Mouse (Mus musculus): ENCODE data around the gene Cipc.
A peak's percentile ranks its signal among the peaks of the same experiment; 100 is the strongest.

The Cipc gene

DNA sequence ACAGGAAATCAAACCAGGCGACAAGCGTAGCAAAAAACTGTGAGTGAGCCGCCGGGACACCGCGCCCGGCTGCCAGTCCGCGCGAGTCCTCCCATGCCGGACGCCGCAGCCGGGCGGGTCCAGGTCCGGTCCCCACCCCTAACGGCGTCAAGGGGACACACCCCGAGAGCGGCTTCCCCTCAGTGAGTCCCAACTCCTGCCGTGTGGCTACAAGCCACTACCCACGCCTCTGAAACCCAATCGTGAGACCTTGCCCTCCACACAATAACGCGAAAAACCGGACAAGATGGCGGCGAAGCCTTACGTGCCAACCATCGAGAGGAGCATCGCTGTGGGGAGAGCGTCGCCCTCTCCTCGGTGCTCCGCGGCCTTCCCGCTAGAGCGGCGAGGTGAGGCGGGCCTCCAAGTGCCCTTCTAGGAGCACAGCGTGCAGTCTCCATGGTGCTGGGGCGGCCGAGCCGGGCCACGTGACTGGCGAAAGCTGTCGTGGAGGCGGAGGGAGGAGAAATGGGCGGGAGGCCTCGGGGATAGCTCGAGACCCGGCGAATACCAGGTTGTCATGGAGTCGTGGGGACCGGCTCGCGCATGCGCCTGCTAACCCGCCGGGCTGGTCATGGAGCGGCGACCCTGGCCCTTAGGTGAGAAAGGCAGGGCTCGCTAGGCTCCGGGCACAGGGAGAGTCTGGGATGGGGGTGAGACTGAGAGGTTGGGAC lies at the start of gene Cipc:
Cipc (plus strand) TSS at position 182 of the 713 bp plus-strand sequence.
- peak; percentile 95 to 97 for DNase-seq

DNA sequence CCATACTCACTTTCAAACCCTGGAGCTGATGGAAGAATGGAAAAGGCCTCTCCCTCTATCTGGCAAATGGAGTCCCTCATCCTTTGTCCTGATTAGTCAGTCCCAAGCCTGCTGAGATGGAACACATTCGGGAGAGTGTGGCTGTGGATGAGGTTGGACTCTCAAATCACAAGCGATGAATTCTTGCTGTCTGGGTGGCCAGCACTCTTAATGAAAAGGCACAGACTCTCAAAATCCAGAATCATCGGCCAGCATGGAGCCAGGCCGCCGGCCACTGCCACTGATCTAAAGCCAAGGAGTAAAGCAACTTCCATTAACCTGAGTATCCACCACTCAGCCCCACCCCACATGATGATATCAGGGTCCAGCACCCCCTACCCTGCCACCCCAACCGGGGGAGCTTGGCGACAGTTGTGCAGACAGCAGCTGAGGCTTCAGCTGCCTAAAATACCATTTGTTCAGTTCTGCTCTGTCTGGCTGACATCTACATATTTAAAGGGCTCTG lies 49.0 kb upstream of the Cipc start:
- no peak for DNase-seq

- no peak for DNase-seq
Observed at GRCm38 (mm10) chr12:86898448-86898847, 48.4 kb upstream of the Cipc start.

DNA sequence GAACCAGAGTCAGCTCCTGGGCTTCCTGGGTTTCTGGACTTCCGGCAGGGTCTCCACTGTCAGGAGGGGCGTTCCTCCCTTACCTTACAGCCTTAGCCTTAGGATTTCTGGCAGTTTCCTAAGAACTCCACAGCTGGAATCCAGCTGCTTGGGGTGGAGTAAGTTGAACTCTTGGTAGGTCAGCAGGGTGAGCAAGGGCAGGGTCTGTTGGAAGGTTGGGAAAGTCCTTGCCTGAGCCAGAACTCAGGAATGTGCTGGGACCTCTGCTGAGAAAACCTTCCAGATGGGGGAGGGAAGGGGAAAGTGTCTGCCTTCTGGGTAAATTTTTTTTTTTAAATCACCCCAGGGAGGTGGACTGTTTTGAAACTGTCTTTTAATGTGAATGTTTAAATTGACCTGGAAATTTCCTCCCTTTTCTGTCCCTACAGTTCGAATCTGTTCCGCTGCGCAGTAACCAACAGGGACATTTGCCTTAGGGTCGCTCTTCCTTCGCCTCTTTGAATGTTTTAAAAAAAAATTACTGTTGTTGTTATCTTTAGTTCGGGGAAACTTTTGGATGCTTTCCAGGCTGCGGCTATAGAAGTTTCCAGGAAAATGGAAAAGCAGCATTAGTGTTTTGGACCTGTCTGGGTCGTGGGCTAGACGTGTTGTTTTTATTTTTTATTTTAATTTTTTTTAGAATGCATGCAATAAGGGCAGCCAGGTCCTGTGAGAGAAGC lies 47.2 kb upstream of the Cipc start:
- no peak for DNase-seq

GRCm38 (mm10) chr12:86903828-86904806 lies 42.7 kb upstream of the Cipc start:
- no peak for DNase-seq

- peak; percentile 68 to 74 for DNase-seq
Observed at GRCm38 (mm10) chr12:86905203-86905602, 41.6 kb upstream of the Cipc start.

DNA sequence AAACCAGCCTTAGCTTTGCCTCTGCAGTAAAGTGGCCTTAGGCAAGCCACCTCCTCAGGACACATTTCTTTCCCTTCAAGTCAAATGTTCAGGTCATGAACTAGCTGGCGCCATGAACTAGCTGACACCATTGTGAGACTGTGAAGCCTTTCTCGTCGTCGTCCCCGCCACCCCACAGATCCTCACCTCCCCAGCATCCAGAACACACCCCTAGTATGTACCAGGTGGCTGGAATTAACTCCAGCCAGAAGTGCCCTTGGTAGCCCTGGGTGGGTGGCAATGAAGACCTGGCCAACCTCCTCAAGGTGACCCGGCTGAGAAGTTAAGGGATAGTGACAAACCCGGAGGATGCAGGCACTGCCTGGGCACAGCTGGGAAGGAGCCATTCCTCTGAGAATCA lies 41.0 kb upstream of the Cipc start:
- no peak for DNase-seq

- DNase-seq: peak; percentile 91 to 94
Observed at GRCm38 (mm10) chr12:86906395-86906794, 40.4 kb upstream of the Cipc start.

GRCm38 (mm10) chr12:86911482-86911931 lies 35.3 kb upstream of the Cipc start:
- DNase-seq: no peak

DNA sequence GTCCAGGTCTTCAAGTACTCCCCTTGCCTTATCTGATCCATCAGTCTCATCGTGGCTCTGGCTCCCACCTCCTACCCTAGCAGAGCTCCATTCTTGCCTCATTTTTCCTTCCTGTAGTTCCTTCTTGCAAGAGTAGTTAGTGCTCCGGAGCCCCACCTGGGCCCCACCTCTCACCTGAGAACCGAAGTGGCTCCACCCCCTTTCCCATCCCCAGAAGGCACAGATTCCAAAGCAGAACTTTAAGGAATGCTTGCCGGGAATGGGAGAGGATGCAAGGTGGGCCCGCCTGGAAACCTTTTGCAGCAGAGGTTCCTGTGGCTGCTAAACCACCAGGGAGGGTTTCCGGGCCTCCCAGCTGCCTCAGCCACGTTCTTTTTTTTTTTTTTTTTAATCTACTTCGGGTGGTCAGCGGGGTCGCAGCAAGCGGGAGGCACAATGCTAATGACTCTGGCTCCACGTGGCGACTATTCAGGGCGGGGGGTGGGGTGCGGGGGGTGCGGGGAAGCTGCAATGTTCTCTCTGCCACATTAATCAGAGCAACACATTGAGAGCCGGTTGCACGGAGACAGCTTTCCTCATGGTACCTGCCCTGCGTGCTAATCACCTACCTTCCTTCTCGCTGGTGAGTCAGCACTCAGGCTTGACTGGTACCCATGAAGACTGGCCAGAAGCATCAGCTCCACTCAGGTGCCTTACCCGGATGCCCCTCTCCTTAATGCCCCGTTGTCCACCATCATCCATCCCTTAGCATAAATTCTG lies 34.3 kb upstream of the Cipc start:
- no peak for DNase-seq

GRCm38 (mm10) chr12:86914351-86914750 lies 32.5 kb upstream of the Cipc start:
- DNase-seq: no peak

- no peak for DNase-seq
Observed at GRCm38 (mm10) chr12:86914756-86915155, 32.1 kb upstream of the Cipc start.

DNA sequence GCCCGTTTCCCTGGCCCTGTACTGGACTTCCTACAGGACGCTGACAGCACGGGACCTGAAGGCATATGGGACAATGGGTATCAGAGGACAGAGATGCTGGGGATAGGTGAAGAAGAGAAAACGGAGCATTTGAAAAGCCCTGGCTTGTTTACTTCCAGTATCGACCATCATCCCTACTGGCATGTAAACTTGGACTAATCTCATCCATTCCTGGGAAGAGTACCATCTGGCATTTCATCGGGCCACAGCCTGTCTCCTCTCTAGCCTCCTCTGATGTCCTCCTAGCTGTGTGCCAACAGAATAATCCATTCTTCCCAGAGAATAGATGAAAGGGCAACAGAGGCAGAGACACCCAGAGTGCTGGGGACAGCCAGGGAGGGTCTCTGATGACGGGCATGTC lies 31.2 kb upstream of the Cipc start:
- no peak for DNase-seq

DNA sequence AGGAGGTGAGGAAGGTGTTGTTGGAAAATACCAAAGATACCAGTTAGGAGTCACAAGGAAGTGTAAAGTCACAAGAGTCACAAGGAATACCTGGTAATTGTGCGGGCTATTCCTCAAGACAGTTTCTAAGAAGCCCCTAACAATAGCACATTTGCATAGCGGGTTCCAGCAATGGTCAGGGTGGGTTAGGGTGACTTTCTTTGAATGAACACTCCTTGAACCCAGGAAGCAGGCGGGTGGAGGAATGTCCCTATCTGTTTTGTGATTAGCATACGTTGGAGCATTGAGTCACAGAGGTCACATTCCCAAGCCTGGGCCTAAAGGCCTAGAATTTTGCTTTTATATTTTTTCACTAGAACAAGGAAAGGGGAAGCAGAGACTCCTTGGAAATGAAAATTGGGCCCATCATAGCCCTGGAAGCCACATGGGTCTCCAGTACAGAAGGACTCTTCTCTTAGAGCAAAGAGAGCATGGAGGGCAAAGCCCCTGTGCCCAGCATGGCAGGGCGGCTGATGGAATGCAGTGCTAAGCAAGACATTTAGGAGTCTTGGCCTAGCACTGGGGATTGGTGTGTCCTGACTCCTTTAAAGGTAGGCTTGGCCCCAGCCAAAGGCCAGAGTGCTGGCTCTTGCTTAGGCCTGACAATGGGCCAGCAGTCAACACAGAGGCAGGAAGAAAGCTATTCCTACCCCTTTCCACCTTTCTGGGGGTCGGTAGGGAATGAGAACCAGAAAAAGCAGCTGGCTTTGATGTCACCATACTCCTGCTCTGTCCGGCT lies 29.9 kb upstream of the Cipc start:
- no peak for DNase-seq

DNA sequence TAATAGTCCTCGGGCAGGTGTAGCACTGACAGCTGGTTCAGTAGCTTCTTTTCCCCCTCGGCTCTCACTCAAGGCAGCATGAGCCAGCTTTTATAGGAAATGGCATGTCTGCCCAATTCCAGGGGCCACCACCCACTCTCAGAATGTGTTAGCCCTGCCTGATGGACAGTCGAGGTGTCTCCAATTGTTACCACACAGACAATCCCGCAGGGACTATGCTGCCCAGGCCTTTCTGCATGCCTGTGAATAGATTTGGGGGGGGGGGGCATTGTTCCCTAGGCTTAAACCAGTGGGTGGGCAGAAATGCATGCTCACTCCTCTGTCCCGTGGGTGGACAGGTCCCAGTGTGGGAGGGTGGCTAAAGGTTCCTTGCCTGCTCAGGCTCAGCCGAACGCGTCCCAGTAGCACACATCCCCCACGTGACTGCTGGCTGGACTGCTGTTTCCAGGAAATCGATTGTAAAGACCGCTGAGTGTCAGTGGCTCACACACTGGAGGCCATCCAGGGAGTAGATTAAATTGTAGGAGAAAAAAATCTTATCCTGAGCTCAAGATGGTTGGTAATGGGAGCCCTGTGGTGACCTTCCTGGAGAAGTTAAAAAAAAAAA lies 28.4 kb upstream of the Cipc start:
- DNase-seq: no peak

DNA sequence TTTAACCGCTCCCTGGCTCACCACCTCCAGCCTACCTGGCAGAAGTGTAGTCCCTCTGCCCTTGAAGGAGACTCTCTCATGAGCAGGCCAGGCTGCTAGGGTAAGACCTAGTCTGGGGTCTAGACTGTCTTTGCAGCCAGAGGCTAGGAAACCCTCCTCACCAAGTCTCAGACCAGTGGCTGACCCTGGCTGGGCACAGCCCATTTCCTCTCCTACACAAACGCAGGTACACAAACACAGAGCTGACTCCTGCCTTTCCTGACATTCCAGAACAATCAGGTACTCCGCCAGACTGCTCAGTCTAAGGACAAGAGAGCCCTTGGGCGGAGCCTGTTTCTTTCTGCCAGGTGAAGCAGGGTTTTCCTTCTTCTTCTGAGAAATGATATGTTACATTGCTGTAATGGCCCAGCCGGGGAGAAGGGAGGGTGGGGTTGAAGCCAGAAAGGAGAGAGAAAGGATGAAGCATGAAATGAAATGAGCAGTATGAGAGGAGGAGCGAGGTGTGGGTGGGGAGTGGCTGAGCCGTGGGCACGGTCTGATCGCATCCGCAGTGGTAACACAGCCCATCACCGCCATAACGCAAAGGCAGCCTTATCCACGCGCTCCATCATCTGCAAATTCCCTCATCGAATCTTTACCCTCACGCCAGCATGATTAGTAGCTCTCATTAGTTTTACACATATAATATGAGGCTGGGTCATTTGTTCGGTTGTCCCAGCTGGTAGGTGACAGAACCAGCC lies 27.7 kb upstream of the Cipc start:
- no peak for DNase-seq

- peak; percentile 84 for DNase-seq
Observed at GRCm38 (mm10) chr12:86923837-86924236, 23.0 kb upstream of the Cipc start.

- DNase-seq: no peak
Observed at GRCm38 (mm10) chr12:86930934-86931729, 15.7 kb upstream of the Cipc start.

DNA sequence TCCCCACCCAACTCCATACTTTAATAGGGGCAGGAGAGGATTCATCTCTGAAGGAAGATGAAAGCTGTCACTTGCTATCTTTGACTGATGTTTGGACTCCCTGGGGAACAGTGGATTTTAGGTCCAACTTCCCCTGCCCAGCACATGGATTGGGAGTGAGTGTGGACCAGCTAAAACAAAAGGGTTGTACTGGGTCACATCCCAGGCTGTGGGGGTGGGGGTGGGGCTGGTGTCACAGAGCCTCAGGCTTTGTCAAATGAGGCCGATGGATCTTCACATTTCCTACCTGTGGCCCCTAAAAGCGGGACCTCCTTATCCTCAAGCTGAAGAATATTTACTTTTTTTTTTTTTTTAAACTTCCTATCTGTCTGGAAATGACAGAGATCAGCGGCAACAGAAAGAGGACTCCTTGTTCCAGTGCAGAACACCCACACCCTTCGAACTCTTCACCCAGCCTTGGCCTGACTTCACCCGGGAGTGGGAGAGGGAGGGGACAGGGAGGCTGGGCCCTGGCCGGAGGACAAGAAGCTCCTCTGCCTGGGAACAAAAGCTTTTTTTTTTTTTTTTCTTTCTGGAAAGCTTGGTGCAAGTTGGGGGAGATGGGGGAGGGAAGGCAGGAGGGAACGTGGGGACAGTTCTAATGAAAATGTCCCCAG lies 14.8 kb upstream of the Cipc start:
- no peak for DNase-seq
